Mouse (Mus musculus) duodenum, adult 2 months (tissue): ENCODE measurements around the gene Zfp143. TPM values are rescaled to one million over a fixed set of nuclear protein-coding genes. Genes with fewer than 3 reads are reported as not detected.

Experiments
- polyA plus RNA-seq: library from polyadenylated mRNA; depleted of rRNA; stranded (reverse); fragments of >200 nt; gene quantifications from 2 replicates; pipeline ENCODE4 v1.2.3, GENCODE M21; 2012; ENCODE audit warnings: low replicate concordance; rRNA removed

The Zfp143 gene
- polyA plus RNA-seq: 8.1 and 8.9 TPM in 2 replicates

DNA sequence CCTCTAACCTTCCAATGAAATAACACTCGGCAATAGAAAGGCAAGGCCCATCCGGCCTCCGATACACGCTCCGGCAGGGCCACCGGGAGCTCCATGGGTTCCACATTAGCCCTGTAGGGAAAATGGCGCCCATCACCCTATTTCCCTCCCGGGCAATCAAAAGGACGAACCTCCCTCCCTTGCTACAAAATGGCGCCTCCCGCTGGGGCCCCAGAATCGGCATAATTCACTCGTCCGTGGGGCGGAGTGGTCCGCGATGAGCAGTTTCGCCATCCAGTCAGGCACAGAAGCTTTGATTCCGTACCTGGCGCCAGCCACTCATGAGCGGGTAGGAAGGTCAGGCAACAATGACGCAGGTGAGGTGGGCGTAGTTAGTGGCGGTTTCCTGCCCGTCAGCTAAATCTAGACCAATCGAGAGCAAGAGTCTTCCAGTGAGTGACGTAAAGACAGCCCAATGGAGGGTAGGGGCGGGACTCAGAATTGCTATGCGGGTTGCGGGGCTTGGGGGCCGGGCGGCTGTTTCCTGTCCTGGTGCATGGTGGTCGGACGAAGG lies at the start of gene Zfp143:
Gene Zfp143 (plus strand): TSS at position 19 of the 553 bp plus-strand sequence.

DNA sequence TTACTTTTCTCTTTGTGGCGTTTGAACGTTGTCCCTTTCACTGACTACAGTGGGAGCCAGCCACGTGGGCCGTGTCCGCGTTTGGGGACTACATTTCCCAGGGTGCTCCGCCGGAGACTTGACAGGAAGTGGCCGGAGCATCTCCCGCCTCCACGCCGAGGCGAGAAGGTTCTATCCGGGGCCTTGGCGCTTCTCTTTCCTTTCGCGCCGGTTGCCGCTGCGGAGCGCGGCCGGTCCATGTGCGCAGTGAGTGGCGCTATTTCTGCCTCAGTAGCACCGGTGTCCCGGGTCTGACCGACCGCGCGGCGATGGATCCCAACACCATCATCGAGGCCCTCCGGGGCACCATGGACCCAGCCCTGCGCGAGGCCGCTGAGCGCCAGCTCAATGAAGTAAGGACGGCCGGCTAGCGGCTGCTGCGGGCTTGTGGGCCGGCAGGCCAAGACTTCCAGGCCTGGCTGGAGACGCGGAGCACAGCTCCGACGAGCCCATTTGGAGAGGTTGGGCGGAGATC lies 42.8 kb upstream of the Zfp143 start, which contains the start of gene Ipo7:
Gene Ipo7 (plus strand): TSS at position 158 of the 514 bp plus-strand sequence.

DNA sequence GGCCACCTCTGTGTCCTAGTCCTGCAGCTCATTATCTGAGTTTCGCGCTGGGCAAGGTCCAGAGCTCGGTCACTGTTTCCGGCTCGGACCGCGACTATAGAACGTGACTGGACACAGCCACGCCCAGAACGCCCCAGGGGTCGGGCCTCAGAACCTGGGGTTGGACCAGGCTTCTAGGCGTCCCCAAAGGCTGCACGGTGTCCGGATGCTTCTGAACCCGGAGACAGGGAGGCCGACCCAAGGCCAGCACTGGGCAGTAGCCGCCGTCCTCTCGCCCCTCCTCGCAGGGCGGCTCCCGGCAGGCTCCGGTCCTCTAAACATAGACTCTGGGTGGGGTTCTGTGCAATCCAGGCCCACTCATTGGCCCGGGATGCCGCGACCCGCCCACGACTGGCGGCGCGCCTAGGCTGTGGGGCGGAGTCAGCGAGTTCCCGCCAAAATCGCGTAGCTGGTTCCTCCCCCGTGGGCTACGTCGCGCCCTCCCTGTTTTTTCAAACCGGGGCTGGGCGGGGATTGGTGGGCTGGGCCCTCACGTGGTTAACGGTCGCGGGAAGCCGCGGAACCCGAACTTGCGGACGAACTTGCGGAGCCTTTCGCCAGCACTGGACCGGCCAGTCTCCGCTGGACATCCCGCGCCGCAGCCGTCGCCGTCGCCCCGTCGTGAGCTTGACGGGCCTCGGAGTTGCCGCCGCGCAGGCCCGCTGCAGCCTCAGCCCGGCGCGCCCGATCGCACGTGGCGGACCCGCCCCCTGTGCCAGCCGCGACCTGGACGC lies 60.7 kb downstream of the Zfp143 start, which contains the start of gene Wee1:
Gene Wee1 (plus strand): TSS at position 531 of the 773 bp plus-strand sequence.

Other genes with a start within 250 kb of the Zfp143 start
- gene Scube2, start 195.5 kb upstream of the Zfp143 start, polyA plus RNA-seq: 0.82 and 0.84 TPM in 2 replicates
- gene Dennd5a, start 100.7 kb upstream of the Zfp143 start, polyA plus RNA-seq: 10.5 and 12.1 TPM in 2 replicates
- 20.6 and 21.4 TPM in 2 replicates for gene Tmem41b, start 74.3 kb upstream of the Zfp143 start, polyA plus RNA-seq
- gene Ipo7, start 42.9 kb upstream of the Zfp143 start, polyA plus RNA-seq: 5.2 and 18.6 TPM in 2 replicates
- gene Wee1, start 60.8 kb downstream of the Zfp143 start, polyA plus RNA-seq: 7.0 and 9.1 TPM in 2 replicates
- gene Swap70, start 160.5 kb downstream of the Zfp143 start, polyA plus RNA-seq: 6.7 and 7.0 TPM in 2 replicates